Mouse (Mus musculus): ENCODE measurements around the gene Arhgap42.

- TF ChIP-seq EP300 (IDR thresholded peaks at IDR 0.05) (no peak), CTCF (IDR thresholded peaks at IDR 0.05) (no peak)
Observed at GRCm38 (mm10) chr9:9142144-9142543, 96.8 kb downstream of the Arhgap42 start.

Data from lung, postnatal 0 days (tissue).